Mouse (Mus musculus): ENCODE measurements around the gene Kmo. TPM values are rescaled to one million over a fixed set of nuclear protein-coding genes. Genes with fewer than 3 reads are reported as not detected.

The Kmo gene
- polyA plus RNA-seq, 1 experiment from 2014 or later: 0.16 TPM

DNA sequence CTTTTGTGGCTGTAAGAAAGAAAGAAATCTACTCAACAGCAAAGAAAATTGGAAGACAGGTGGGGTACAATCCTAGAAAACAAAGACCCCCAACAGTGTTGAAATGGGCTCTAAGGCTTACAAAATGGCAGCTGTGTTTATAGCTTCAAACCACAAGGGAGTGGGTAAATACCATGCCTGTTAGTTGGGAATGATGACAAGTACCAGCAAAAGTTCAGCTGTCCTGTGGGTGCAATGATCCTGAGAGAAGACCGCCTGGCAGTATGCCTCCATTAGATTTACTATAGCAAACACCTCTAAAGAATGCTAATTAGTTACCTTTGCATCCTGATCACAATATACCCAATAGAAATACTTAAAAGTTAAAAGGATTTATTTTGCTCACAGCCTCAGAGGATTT, 27.3 kb upstream of the Kmo start:
- no peaks in the 10 kb centered on the region for H3K9me3 ChIP-seq (ENCODE audit: control insufficient read depth, low read depth, low read length)
- no peak overlapping the region for H3K27ac ChIP-seq (ENCODE audit: low read length)
- H3K36me3 ChIP-seq (ENCODE audit: control insufficient read depth, insufficient read depth, low read length): no peaks in the 10 kb centered on the region
- H3K4me2 ChIP-seq (replicated peaks; ENCODE audit: low read depth, low read length): no peak overlapping the region
- WGBS: 96% methylated on average over 1 of the region's 1 CpGs
- no peak overlapping the region for H3K9ac ChIP-seq (replicated peaks; ENCODE audit: low read depth, low read length)
- no peak for ATAC-seq (ENCODE audit: insufficient number of reproducible peaks, insufficient read depth, low FRiP score, low read depth)
- H3K27me3 ChIP-seq (ENCODE audit: control insufficient read depth, insufficient read depth, low read length): no peaks in the 10 kb centered on the region
- no peak overlapping the region for H3K4me3 ChIP-seq (ENCODE audit: low read depth, low read length)
- no peaks in the 10 kb centered on the region for H3K4me1 ChIP-seq (ENCODE audit: control insufficient read depth, insufficient read depth, low read length)

DNA sequence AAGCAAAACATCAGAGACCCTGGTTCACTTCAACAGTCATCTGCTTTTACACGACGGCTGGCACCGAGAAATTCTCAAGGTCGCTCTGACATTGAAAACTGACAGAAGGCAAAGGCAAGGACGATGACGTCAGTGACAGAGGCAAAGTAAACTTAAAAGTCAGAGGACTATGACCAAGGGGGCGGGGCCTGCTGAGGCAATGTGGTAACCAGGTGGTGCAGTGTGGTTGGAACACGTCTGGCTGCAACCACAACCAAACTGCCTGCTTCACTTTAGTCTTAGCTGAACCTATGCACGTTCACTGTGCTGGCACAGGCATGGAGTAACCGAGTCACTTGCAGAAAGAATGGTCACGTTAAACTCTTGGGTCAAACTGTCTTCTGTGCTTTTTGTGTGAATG, 17.9 kb upstream of the Kmo start:
- Histone ChIP-seq H3K9ac (replicated peaks; ENCODE audit: low read depth, low read length) (no peak overlapping the region), H3K36me3 (ENCODE audit: control insufficient read depth, insufficient read depth, low read length) (peaks cover 30% of the 10 kb centered on the region), H3K27me3 (ENCODE audit: control insufficient read depth, insufficient read depth, low read length) (no peaks in the 10 kb centered on the region), H3K4me2 (replicated peaks; ENCODE audit: low read depth, low read length) (no peak overlapping the region), H3K4me1 (ENCODE audit: control insufficient read depth, insufficient read depth, low read length) (no peaks in the 10 kb centered on the region), H3K4me3 (ENCODE audit: low read depth, low read length) (no peak overlapping the region), H3K27ac (ENCODE audit: low read length) (no peak overlapping the region), H3K9me3 (ENCODE audit: control insufficient read depth, low read depth, low read length) (no peaks in the 10 kb centered on the region)
- 83% methylated on average over 11 of the region's 11 CpGs for WGBS
- peak; percentile 15; the same call in 1 of the 2 replicates for ATAC-seq (ENCODE audit: insufficient number of reproducible peaks, insufficient read depth, low FRiP score, low read depth)

DNA sequence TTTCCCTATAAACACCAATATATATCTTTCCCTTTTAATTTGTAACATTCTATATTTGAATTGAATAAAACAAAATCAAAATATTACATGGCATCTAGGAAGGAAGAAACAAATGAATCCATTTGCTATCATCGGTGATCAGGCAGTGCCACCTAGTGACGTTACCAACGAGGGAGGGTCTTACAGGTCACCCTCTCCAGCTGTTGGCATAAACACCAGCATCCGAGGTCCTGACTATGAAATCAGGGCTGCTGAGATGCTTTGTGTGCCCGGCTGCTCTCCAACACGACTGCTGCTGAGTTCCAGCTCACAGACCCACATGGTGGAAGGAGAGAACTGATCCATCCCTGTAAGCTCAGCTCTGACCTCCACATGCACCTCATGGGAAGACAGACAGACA, 16.8 kb upstream of the Kmo start:
- Histone ChIP-seq H3K27ac (ENCODE audit: low read length) (no peak overlapping the region), H3K9ac (replicated peaks; ENCODE audit: low read depth, low read length) (no peak overlapping the region), H3K36me3 (ENCODE audit: control insufficient read depth, insufficient read depth, low read length) (peaks cover 33% of the 10 kb centered on the region), H3K4me2 (replicated peaks; ENCODE audit: low read depth, low read length) (no peak overlapping the region), H3K27me3 (ENCODE audit: control insufficient read depth, insufficient read depth, low read length) (no peaks in the 10 kb centered on the region), H3K9me3 (ENCODE audit: control insufficient read depth, low read depth, low read length) (no peaks in the 10 kb centered on the region), H3K4me1 (ENCODE audit: control insufficient read depth, insufficient read depth, low read length) (no peaks in the 10 kb centered on the region), H3K4me3 (ENCODE audit: low read depth, low read length) (no peak overlapping the region)
- no peak for ATAC-seq (ENCODE audit: insufficient number of reproducible peaks, insufficient read depth, low FRiP score, low read depth)
- 64% methylated on average over 6 of the region's 6 CpGs for WGBS

DNA sequence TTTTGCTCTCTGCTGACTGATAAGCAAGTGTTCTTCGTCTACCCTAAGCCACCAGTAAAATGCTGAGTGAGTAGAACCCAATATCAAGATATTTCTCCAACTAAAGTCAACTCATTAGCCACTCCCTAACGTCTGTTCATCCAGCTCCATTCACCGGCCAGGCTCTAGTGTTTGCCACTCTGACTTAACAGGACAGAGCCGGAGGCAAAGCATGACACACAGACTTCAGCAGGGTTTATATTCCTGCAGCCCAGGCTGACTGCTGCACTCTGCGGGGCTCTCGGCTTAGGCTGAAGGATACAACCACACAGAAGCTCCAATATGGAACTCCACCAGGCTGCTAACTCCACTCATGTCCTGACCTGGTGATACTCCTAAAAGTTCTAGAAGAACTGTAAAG, 12.9 kb upstream of the Kmo start:
- Histone ChIP-seq H3K4me3 (ENCODE audit: low read depth, low read length) (no peak overlapping the region), H3K4me1 (ENCODE audit: control insufficient read depth, insufficient read depth, low read length) (no peaks in the 10 kb centered on the region), H3K36me3 (ENCODE audit: control insufficient read depth, insufficient read depth, low read length) (peaks cover 44% of the 10 kb centered on the region), H3K27me3 (ENCODE audit: control insufficient read depth, insufficient read depth, low read length) (no peaks in the 10 kb centered on the region), H3K9ac (replicated peaks; ENCODE audit: low read depth, low read length) (no peak overlapping the region), H3K4me2 (replicated peaks; ENCODE audit: low read depth, low read length) (no peak overlapping the region), H3K27ac (ENCODE audit: low read length) (peak overlapping the region; percentile 39; the same call in 1 of the 2 replicates), H3K9me3 (ENCODE audit: control insufficient read depth, low read depth, low read length) (no peaks in the 10 kb centered on the region)
- WGBS: 78% methylated on average over 6 of the region's 6 CpGs
- peak; percentile 55; the same call in 1 of the 2 replicates for ATAC-seq (ENCODE audit: insufficient number of reproducible peaks, insufficient read depth, low FRiP score, low read depth)

DNA sequence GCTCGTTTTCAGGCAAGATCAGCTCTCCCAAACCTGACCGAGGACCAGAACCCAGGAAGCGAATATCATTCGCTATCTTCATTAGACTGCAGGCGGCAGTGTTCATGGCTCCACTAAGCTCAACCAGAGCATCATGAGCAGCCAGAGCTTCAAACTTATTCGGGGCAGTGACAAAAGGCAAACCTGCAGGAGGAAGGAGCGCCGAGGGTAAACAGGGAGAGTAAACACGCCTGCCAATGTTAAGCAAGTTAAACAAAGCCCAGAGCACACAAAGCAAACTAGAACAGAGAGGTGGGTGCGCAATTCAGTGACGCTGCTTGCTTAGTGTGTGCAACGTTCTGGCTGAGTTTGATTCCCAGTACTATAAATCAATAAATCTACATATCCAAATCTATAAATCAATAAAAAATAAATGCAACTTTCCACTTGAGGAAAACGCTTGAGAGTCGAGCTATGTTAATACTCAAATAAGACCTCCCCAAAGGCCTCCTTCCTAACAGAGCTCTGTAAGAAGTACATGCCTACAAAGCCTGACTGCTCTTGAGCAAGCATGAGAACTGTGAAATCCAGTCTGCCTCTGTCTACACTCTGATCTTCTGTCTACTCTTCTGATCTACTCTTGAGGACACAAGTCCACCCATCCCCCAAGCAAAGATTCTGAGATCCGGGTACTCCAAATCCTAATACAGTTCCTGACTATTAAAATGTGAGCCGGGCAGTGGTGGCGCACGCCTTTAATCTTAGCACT, 12.2 kb upstream of the Kmo start:
- Histone ChIP-seq H3K9me3 (ENCODE audit: control insufficient read depth, low read depth, low read length) (no peaks in the 10 kb centered on the region), H3K27ac (ENCODE audit: low read length) (peak overlapping the region; percentile 39; the same call in 1 of the 2 replicates), H3K4me2 (replicated peaks; ENCODE audit: low read depth, low read length) (no peak overlapping the region), H3K9ac (replicated peaks; ENCODE audit: low read depth, low read length) (no peak overlapping the region), H3K27me3 (ENCODE audit: control insufficient read depth, insufficient read depth, low read length) (no peaks in the 10 kb centered on the region), H3K4me3 (ENCODE audit: low read depth, low read length) (no peak overlapping the region), H3K36me3 (ENCODE audit: control insufficient read depth, insufficient read depth, low read length) (peaks cover 47% of the 10 kb centered on the region), H3K4me1 (ENCODE audit: control insufficient read depth, insufficient read depth, low read length) (no peaks in the 10 kb centered on the region)
- ATAC-seq (ENCODE audit: insufficient number of reproducible peaks, insufficient read depth, low FRiP score, low read depth): peak; percentile 88
- WGBS: 74% methylated on average over 18 of the region's 18 CpGs

DNA sequence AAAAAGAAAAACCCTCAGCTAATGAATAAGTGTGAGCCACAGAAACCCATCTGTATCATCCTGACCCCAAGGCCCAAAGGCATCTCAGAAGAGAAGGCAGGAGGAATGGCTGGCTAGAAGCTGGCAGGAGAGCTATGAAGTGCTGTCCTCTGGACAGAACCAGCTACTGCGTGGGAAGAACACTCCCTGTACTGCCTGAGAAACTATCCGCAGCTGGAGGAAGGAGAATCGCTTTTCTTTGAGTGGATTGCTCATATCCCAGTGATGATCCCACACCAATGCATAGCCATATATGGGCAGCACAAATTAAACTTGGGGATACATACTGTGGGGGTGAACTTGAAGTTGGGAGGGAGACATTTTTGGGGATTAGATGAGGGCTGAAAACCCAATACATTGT, 11.5 kb upstream of the Kmo start:
- Histone ChIP-seq H3K4me3 (ENCODE audit: low read depth, low read length) (no peak overlapping the region), H3K27me3 (ENCODE audit: control insufficient read depth, insufficient read depth, low read length) (no peaks in the 10 kb centered on the region), H3K4me2 (replicated peaks; ENCODE audit: low read depth, low read length) (no peak overlapping the region), H3K4me1 (ENCODE audit: control insufficient read depth, insufficient read depth, low read length) (no peaks in the 10 kb centered on the region), H3K27ac (ENCODE audit: low read length) (no peak overlapping the region; the same call in 1 of the 2 replicates), H3K9ac (replicated peaks; ENCODE audit: low read depth, low read length) (no peak overlapping the region), H3K36me3 (ENCODE audit: control insufficient read depth, insufficient read depth, low read length) (peaks cover 52% of the 10 kb centered on the region), H3K9me3 (ENCODE audit: control insufficient read depth, low read depth, low read length) (no peaks in the 10 kb centered on the region)
- 96% methylated on average over 3 of the region's 3 CpGs for WGBS
- no peak for ATAC-seq (ENCODE audit: insufficient number of reproducible peaks, insufficient read depth, low FRiP score, low read depth)

DNA sequence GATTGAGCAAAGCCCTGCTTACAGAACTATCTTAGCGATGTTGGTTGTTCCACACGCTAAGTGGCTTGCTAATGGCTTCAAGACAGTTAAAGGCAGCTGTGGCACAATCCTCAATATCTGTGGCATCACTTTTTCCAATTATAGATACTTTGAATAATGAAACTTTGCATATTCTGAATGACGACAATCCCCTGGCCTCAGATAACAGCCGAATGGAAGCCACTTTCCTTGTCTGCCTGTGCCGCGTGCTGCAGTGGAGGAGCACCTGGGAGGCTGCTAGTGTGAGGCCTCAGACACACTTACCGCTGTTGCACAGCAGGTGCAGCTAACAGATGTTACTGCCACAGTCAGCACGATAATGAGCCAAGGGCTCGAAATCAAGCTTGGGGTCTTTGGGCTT, 5.2 kb upstream of the Kmo start:
- Histone ChIP-seq H3K27ac (ENCODE audit: low read length) (no peak overlapping the region), H3K27me3 (ENCODE audit: control insufficient read depth, insufficient read depth, low read length) (no peaks in the 10 kb centered on the region), H3K36me3 (ENCODE audit: control insufficient read depth, insufficient read depth, low read length) (peaks cover 78% of the 10 kb centered on the region), H3K4me1 (ENCODE audit: control insufficient read depth, insufficient read depth, low read length) (no peaks in the 10 kb centered on the region), H3K9me3 (ENCODE audit: control insufficient read depth, low read depth, low read length) (no peaks in the 10 kb centered on the region), H3K9ac (replicated peaks; ENCODE audit: low read depth, low read length) (no peak overlapping the region), H3K4me2 (replicated peaks; ENCODE audit: low read depth, low read length) (no peak overlapping the region), H3K4me3 (ENCODE audit: low read depth, low read length) (no peak overlapping the region)
- no peak for ATAC-seq (ENCODE audit: insufficient number of reproducible peaks, insufficient read depth, low FRiP score, low read depth)
- 95% methylated on average over 9 of the region's 9 CpGs for WGBS

DNA sequence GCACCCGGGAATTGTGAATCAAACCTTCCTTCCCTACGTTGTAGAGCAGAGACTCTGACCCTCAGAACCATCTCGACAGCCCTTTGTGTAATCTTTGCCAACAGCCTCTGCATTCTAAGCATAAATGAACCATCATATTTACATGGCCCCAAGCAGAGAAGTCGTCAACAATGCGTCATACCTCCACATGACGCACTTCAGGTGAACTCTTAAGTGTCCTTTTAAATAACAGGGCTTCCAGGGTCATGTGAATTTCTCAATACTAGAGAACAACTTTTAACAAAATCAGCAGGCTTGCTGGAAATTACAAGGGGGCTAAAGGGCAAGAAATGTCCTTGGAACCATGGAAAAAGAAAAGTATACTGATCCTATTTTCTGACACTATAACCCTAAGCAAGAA, 3.5 kb downstream of the Kmo start:
- Histone ChIP-seq H3K27me3 (ENCODE audit: control insufficient read depth, insufficient read depth, low read length) (no peaks in the 10 kb centered on the region), H3K4me1 (ENCODE audit: control insufficient read depth, insufficient read depth, low read length) (peaks cover 8% of the 10 kb centered on the region; the same call in 1 of the 2 replicates), H3K36me3 (ENCODE audit: control insufficient read depth, insufficient read depth, low read length) (peaks cover 6% of the 10 kb centered on the region; the same call in 1 of the 2 replicates), H3K9ac (replicated peaks; ENCODE audit: low read depth, low read length) (no peak overlapping the region), H3K4me2 (replicated peaks; ENCODE audit: low read depth, low read length) (no peak overlapping the region), H3K4me3 (ENCODE audit: low read depth, low read length) (no peak overlapping the region), H3K27ac (ENCODE audit: low read length) (no peak overlapping the region), H3K9me3 (ENCODE audit: control insufficient read depth, low read depth, low read length) (no peaks in the 10 kb centered on the region)
- 71% methylated on average over 6 of the region's 6 CpGs for WGBS
- no peak for ATAC-seq (ENCODE audit: insufficient number of reproducible peaks, insufficient read depth, low FRiP score, low read depth)
